ENCODE assay signal across 17 mouse cellular contexts in genomic region chr6:146436916-146437496, GRCm38 (mm10).
DNase-seq lines count a peak whose midpoint lies in the region; ATAC-seq and TF ChIP-seq lines count a peak whose summit lies in the region.
"Had no signal": no experiment of that assay in that cellular context is flagged by ENCODE, and none has a peak within 500 bp of the region (broad histone marks: within the 10 kb centered on the region; RNA-seq: fewer than 3 reads in every experiment).

No protein-coding gene starts in this region.

- no peak for TF ChIP-seq RAD21 in MEL (IDR thresholded peaks at IDR 0.05; ENCODE audit: low read depth, low read length)

- no peak overlapping the region for H3K4me3 ChIP-seq in kidney, embryonic 15.5 days (replicated peaks)
- H3K4me3 ChIP-seq in MEL (ENCODE audit: control insufficient read depth in 1 of 2, insufficient read depth in 1 of 2, low read depth in 2 of 2, low read length in 2 of 2) = no peak overlapping the region
- no peak overlapping the region for H3K4me3 ChIP-seq in embryonic facial prominence, embryonic 14.5 days (ENCODE audit: low read depth, low read length)
- H3K4me3 ChIP-seq in midbrain, embryonic 13.5 days (replicated peaks) = no peak overlapping the region
- H3K4me3 ChIP-seq: embryonic facial prominence, embryonic 13.5 days; neural tube, embryonic 15.5 days had no signal

- no peaks in the 10 kb centered on the region for H3K9me3 ChIP-seq in kidney, embryonic 15.5 days (replicated peaks)
- H3K9me3 ChIP-seq in MEL (replicated peaks; ENCODE audit: insufficient read depth, low read length) = no peaks in the 10 kb centered on the region
- H3K9me3 ChIP-seq in embryonic facial prominence, embryonic 14.5 days (ENCODE audit: control insufficient read depth, low read length) = 0 out of 2 replicates have a peak, but pooled peaks cover 3% of the 10 kb centered on the region
- no peaks in the 10 kb centered on the region for H3K9me3 ChIP-seq in midbrain, embryonic 13.5 days
- H3K9me3 ChIP-seq: embryonic facial prominence, embryonic 13.5 days; neural tube, embryonic 15.5 days had no signal

- no peaks in the 10 kb centered on the region for H3K27me3 ChIP-seq in kidney, embryonic 15.5 days
- H3K27me3 ChIP-seq in MEL (ENCODE audit: control insufficient read depth in 1 of 2, insufficient read depth in 2 of 2, low read length in 2 of 2) = no peaks in the 10 kb centered on the region
- no peaks in the 10 kb centered on the region for H3K27me3 ChIP-seq in embryonic facial prominence, embryonic 14.5 days (replicated peaks; ENCODE audit: control insufficient read depth, insufficient read depth, low read length)
- H3K27me3 ChIP-seq in midbrain, embryonic 13.5 days = no peaks in the 10 kb centered on the region
- H3K27me3 ChIP-seq: embryonic facial prominence, embryonic 13.5 days; neural tube, embryonic 15.5 days had no signal

- 54% methylated on average over 12 of the region's 12 CpGs for WGBS in kidney, embryonic 15.5 days
- WGBS in embryonic facial prominence, embryonic 14.5 days = 47% methylated on average over 12 of the region's 12 CpGs
- WGBS in midbrain, embryonic 13.5 days = 49% methylated on average over 12 of the region's 12 CpGs

- intact Hi-C loops in left cerebral cortex, postnatal 25 days (cut with DNase I) = no loop called here

- H3K9ac ChIP-seq in kidney, embryonic 15.5 days = no peak overlapping the region
- no peak overlapping the region for H3K9ac ChIP-seq in MEL (ENCODE audit: control insufficient read depth, low read depth, low read length, poor library complexity, severe bottlenecking)
- H3K9ac ChIP-seq in embryonic facial prominence, embryonic 14.5 days (ENCODE audit: low read depth, low read length) = no peak overlapping the region
- H3K9ac ChIP-seq in midbrain, embryonic 13.5 days (replicated peaks) = no peak overlapping the region
- H3K9ac ChIP-seq: embryonic facial prominence, embryonic 13.5 days; forebrain, postnatal 0 days; neural tube, embryonic 15.5 days had no signal

- no peak overlapping the region for H3K27ac ChIP-seq in kidney, embryonic 15.5 days
- no peak overlapping the region for H3K27ac ChIP-seq in MEL (ENCODE audit: control insufficient read depth, low read depth, low read length)
- H3K27ac ChIP-seq in embryonic facial prominence, embryonic 14.5 days (replicated peaks; ENCODE audit: low read depth, low read length) = no peak overlapping the region
- peak overlapping the region; percentile 58; the same call in 1 of the 2 replicates for H3K27ac ChIP-seq in midbrain, embryonic 13.5 days
- H3K27ac ChIP-seq: embryonic facial prominence, embryonic 13.5 days; macrophage; neural tube, embryonic 15.5 days had no signal

- H3K4me1 ChIP-seq in kidney, embryonic 15.5 days = 0 out of 2 replicates have a peak, but pooled peaks cover 3% of the 10 kb centered on the region
- peaks cover 2 to 15% of the 10 kb centered on the region in 2 experiments; a peak in 2 of 4 replicates for H3K4me1 ChIP-seq in MEL (ENCODE audit: control insufficient read depth in 1 of 2, insufficient read depth in 2 of 2, low read length in 2 of 2)
- 0 out of 2 replicates have a peak, but pooled peaks cover 3% of the 10 kb centered on the region for H3K4me1 ChIP-seq in embryonic facial prominence, embryonic 14.5 days (ENCODE audit: control insufficient read depth, insufficient read depth, low read length)
- 0 out of 2 replicates have a peak, but pooled peaks cover 3% of the 10 kb centered on the region for H3K4me1 ChIP-seq in midbrain, embryonic 13.5 days (replicated peaks)

- DNase-seq in kidney, adult 8-10 months = no peak
- DNase-seq in MEL (ENCODE audit: low read depth, low spot score) = peak; percentile 19
- peak; percentile 52 for DNase-seq in embryonic facial prominence, embryonic 14.5 days (ENCODE audit: low spot score)
- DNase-seq in cerebellum, postnatal 4 days (ENCODE audit: low spot score in 2 of 2) = no peak
- DNase-seq in left cerebral cortex, postnatal 25 days (ENCODE audit: low spot score in 2 of 2) = no peak
- DNase-seq: adrenal gland, postnatal 25 days; cerebellum, adult 18-20 months; forebrain, postnatal 0 days; right cerebral cortex, adult 18-20 months; thymus, adult 2 months had no signal

- H3K4me2 ChIP-seq in kidney, embryonic 15.5 days = no peak overlapping the region
- H3K4me2 ChIP-seq in embryonic facial prominence, embryonic 14.5 days (ENCODE audit: low read depth, low read length) = no peak overlapping the region
- no peak overlapping the region for H3K4me2 ChIP-seq in midbrain, embryonic 13.5 days (replicated peaks)
- H3K4me2 ChIP-seq: embryonic facial prominence, embryonic 13.5 days; liver, embryonic 11.5 days; neural tube, embryonic 15.5 days had no signal

- no peak for TF ChIP-seq EP300 in MEL (IDR thresholded peaks at IDR 0.05; ENCODE audit: low read depth in 1 of 2, low read length in 2 of 2)

- no peaks in the 10 kb centered on the region for H3K36me3 ChIP-seq in kidney, embryonic 15.5 days
- H3K36me3 ChIP-seq in MEL (ENCODE audit: control insufficient read depth in 1 of 2, insufficient read depth in 2 of 2, low read length in 2 of 2) = peaks cover 0 to 2% of the 10 kb centered on the region in 2 experiments; a peak in 2 of 4 replicates
- H3K36me3 ChIP-seq in embryonic facial prominence, embryonic 14.5 days (ENCODE audit: control insufficient read depth, insufficient read depth, low read length) = no peaks in the 10 kb centered on the region
- no peaks in the 10 kb centered on the region for H3K36me3 ChIP-seq in midbrain, embryonic 13.5 days
- H3K36me3 ChIP-seq: embryonic facial prominence, embryonic 13.5 days; neural tube, embryonic 15.5 days had no signal

- no peak for TF ChIP-seq POLR2A in MEL (IDR thresholded peaks at IDR 0.05; ENCODE audit: control insufficient read depth in 1 of 2, insufficient read depth in 1 of 2, low read depth in 1 of 2, low read length in 2 of 2, poor library complexity in 1 of 2)

- ATAC-seq in kidney, embryonic 15.5 days (replicated peaks; ENCODE audit: low FRiP score) = 0 out of 2 replicates have a peak, but pooled peaks have one; percentile 64
- no peak for ATAC-seq in embryonic facial prominence, embryonic 14.5 days (ENCODE audit: low read depth)
- ATAC-seq in midbrain, embryonic 13.5 days = peak; percentile 84
- ATAC-seq: CD4-positive, CD25-positive, alpha-beta regulatory T cell, adult 4 months; forebrain, postnatal 0 days had no signal

- no peak for TF ChIP-seq CTCF in MEL (IDR thresholded peaks at IDR 0.05 in 2 of 3, conservative IDR thresholded peaks at IDR 0.05 in 1 of 3; ENCODE audit: control insufficient read depth in 1 of 3, insufficient read depth in 1 of 3, low read depth in 2 of 3, low read length in 3 of 3, poor library complexity in 1 of 3, severe bottlenecking in 1 of 3)

- no peaks in the 10 kb centered on the region for H3K79me2 ChIP-seq in MEL (ENCODE audit: control insufficient read depth, insufficient read depth, low read length, poor library complexity)

TF ChIP-seq in MEL, 35 proteins besides CTCF, POLR2A, EP300 and RAD21:
- no peak for TF ChIP-seq ZMIZ1 (IDR thresholded peaks at IDR 0.05; ENCODE audit: low read depth, low read length)
- TF ChIP-seq MXI1 (IDR thresholded peaks at IDR 0.05; ENCODE audit: low read depth, low read length) = no peak
- TF ChIP-seq USF1 (IDR thresholded peaks at IDR 0.05; ENCODE audit: low read depth, low read length) = no peak
- TF ChIP-seq GABPA (IDR thresholded peaks at IDR 0.05; ENCODE audit: low read depth, low read length) = no peak
- no peak for TF ChIP-seq SIN3A (IDR thresholded peaks at IDR 0.05; ENCODE audit: low read length)
- TF ChIP-seq TAL1 (IDR thresholded peaks at IDR 0.05; ENCODE audit: low read length) = no peak
- no peak for TF ChIP-seq TCF12 (IDR thresholded peaks at IDR 0.05; ENCODE audit: low read depth, low read length)
- TF ChIP-seq POLR2AphosphoS2 (IDR thresholded peaks at IDR 0.05; ENCODE audit: low read length) = no peak
- TF ChIP-seq UBTF (IDR thresholded peaks at IDR 0.05; ENCODE audit: borderline replicate concordance, insufficient read depth, low read depth, low read length) = no peak
- TF ChIP-seq GATA1 (IDR thresholded peaks at IDR 0.05; ENCODE audit: low read depth, low read length) = no peak
- TF ChIP-seq MAZ (IDR thresholded peaks at IDR 0.05; ENCODE audit: low read depth, low read length) = no peak
- no peak for TF ChIP-seq BHLHE40 (IDR thresholded peaks at IDR 0.05; ENCODE audit: borderline replicate concordance, low read depth, low read length)
- no peak for TF ChIP-seq NRF1 (IDR thresholded peaks at IDR 0.05; ENCODE audit: insufficient read depth, low read depth, low read length, poor library complexity, severe bottlenecking)
- TF ChIP-seq MEF2A (IDR thresholded peaks at IDR 0.05; ENCODE audit: extremely low read depth, insufficient replicate concordance, low read depth, low read length, poor library complexity, severe bottlenecking) = no peak
- TF ChIP-seq RCOR1 (IDR thresholded peaks at IDR 0.05; ENCODE audit: low read depth, low read length) = no peak
- no peak for TF ChIP-seq KAT2A (conservative IDR thresholded peaks at IDR 0.05; ENCODE audit: low read depth, low read length)

Comparison
In these comparisons a context has a peak if more than half of its experiments do, and no peak if none do; other contexts are left out.
1. DNase-seq: peak in MEL (single experiment) and embryonic facial prominence, embryonic 14.5 days (single experiment); none in kidney, adult 8-10 months (0 of 2), cerebellum, postnatal 4 days (0 of 2) and left cerebral cortex, postnatal 25 days (0 of 2).